ENCODE assay signal across 9 mouse cellular contexts in genomic region chr19:15340305-15340983, GRCm38 (mm10).
DNase-seq lines count a peak whose midpoint lies in the region; ATAC-seq and TF ChIP-seq lines count a peak whose summit lies in the region.
"Had no signal": no experiment of that assay in that cellular context is flagged by ENCODE, and none has a peak within 500 bp of the region (broad histone marks: within the 10 kb centered on the region; RNA-seq: fewer than 3 reads in every experiment).

No protein-coding gene starts in this region.

- H3K27ac ChIP-seq in kidney, embryonic 16.5 days (ENCODE audit: low read length), result no peak overlapping the region
- H3K27ac ChIP-seq in hindbrain, embryonic 13.5 days, result peak overlapping the region; percentile 76
- peak overlapping the region; percentile 52; the same call in 1 of the 2 replicates for H3K27ac ChIP-seq in neural tube, embryonic 13.5 days (replicated peaks)
- H3K27ac ChIP-seq in thymus, adult 2 months (ENCODE audit: control insufficient read depth, insufficient read depth, low read length), result no peak overlapping the region
- H3K27ac ChIP-seq in lung, postnatal 0 days (ENCODE audit: low read length), result no peak overlapping the region

- no peaks in the 10 kb centered on the region; the same call in 1 of the 2 replicates for H3K4me1 ChIP-seq in kidney, embryonic 16.5 days (ENCODE audit: insufficient read depth, low read length)
- H3K4me1 ChIP-seq in hindbrain, embryonic 13.5 days (replicated peaks), result peaks cover 20% of the 10 kb centered on the region
- H3K4me1 ChIP-seq in neural tube, embryonic 13.5 days (replicated peaks), result peaks cover 26% of the 10 kb centered on the region
- no peaks in the 10 kb centered on the region for H3K4me1 ChIP-seq in thymus, adult 2 months (replicated peaks; ENCODE audit: control insufficient read depth, insufficient read depth, low read length)
- H3K4me1 ChIP-seq in lung, postnatal 0 days (ENCODE audit: insufficient read depth, low read depth, low read length), result no peaks in the 10 kb centered on the region
- H3K4me1 ChIP-seq: megakaryocyte, embryonic 14.5 days had no signal

- peak overlapping the region; percentile 9; the same call in 1 of the 2 replicates for H3K4me3 ChIP-seq in kidney, embryonic 16.5 days (ENCODE audit: low read length)
- H3K4me3 ChIP-seq in hindbrain, embryonic 13.5 days, result peak overlapping the region; percentile 25
- peak overlapping the region; percentile 15 for H3K4me3 ChIP-seq in neural tube, embryonic 13.5 days
- no peak overlapping the region for H3K4me3 ChIP-seq in thymus, adult 2 months (ENCODE audit: control insufficient read depth, insufficient read depth, low read length)
- H3K4me3 ChIP-seq in lung, postnatal 0 days (ENCODE audit: low read depth, low read length), result no peak overlapping the region
- H3K4me3 ChIP-seq: megakaryocyte, embryonic 14.5 days had no signal

- ATAC-seq in kidney, embryonic 16.5 days (ENCODE audit: low FRiP score, low TSS enrichment), result peak; percentile 92
- peak; percentile 93 for ATAC-seq in hindbrain, embryonic 13.5 days (ENCODE audit: low FRiP score)
- ATAC-seq in neural tube, embryonic 13.5 days (ENCODE audit: low read depth), result peak; percentile 89
- no peak for ATAC-seq in lung, postnatal 0 days

- H3K4me2 ChIP-seq in kidney, embryonic 16.5 days (replicated peaks; ENCODE audit: low read depth, low read length), result peak overlapping the region; percentile 33
- H3K4me2 ChIP-seq in hindbrain, embryonic 13.5 days, result peak overlapping the region; percentile 51
- H3K4me2 ChIP-seq in neural tube, embryonic 13.5 days, result peak overlapping the region; percentile 45
- no peak overlapping the region for H3K4me2 ChIP-seq in lung, postnatal 0 days (replicated peaks; ENCODE audit: low read depth, low read length)

- H3K27me3 ChIP-seq in kidney, embryonic 16.5 days (ENCODE audit: insufficient read depth, low read length), result peaks cover 18% of the 10 kb centered on the region
- H3K27me3 ChIP-seq in hindbrain, embryonic 13.5 days, result 0 out of 2 replicates have a peak, but pooled peaks cover 6% of the 10 kb centered on the region
- H3K27me3 ChIP-seq in neural tube, embryonic 13.5 days, result peaks cover 11% of the 10 kb centered on the region
- H3K27me3 ChIP-seq in thymus, adult 2 months (ENCODE audit: control insufficient read depth, insufficient read depth, low read length), result no peaks in the 10 kb centered on the region
- no peaks in the 10 kb centered on the region for H3K27me3 ChIP-seq in lung, postnatal 0 days (replicated peaks; ENCODE audit: insufficient read depth, low read length)
- H3K27me3 ChIP-seq: megakaryocyte, embryonic 14.5 days had no signal

- H3K36me3 ChIP-seq in kidney, embryonic 16.5 days (ENCODE audit: insufficient read depth, low read length), result no peaks in the 10 kb centered on the region
- no peaks in the 10 kb centered on the region for H3K36me3 ChIP-seq in hindbrain, embryonic 13.5 days
- no peaks in the 10 kb centered on the region for H3K36me3 ChIP-seq in neural tube, embryonic 13.5 days
- no peaks in the 10 kb centered on the region for H3K36me3 ChIP-seq in thymus, adult 2 months (ENCODE audit: control insufficient read depth, insufficient read depth, low read length)
- no peaks in the 10 kb centered on the region for H3K36me3 ChIP-seq in lung, postnatal 0 days (ENCODE audit: insufficient read depth, low read length)

- 16% methylated on average over 19 of the region's 19 CpGs for WGBS in kidney, embryonic 16.5 days
- 13% methylated on average over 19 of the region's 19 CpGs for WGBS in hindbrain, embryonic 13.5 days
- 8% methylated on average over 19 of the region's 19 CpGs for WGBS in neural tube, embryonic 13.5 days
- 81% methylated on average over 19 of the region's 19 CpGs for WGBS in thymus, adult 2 months
- WGBS in lung, postnatal 0 days, result 57% methylated on average over 19 of the region's 19 CpGs

- no peak overlapping the region for H3K9ac ChIP-seq in kidney, embryonic 16.5 days (replicated peaks; ENCODE audit: low read length)
- peak overlapping the region; percentile 44; the same call in 1 of the 2 replicates for H3K9ac ChIP-seq in hindbrain, embryonic 13.5 days
- H3K9ac ChIP-seq in neural tube, embryonic 13.5 days, result peak overlapping the region; percentile 4
- H3K9ac ChIP-seq in lung, postnatal 0 days (replicated peaks; ENCODE audit: low read depth), result no peak overlapping the region

- no peak for DNase-seq in kidney, postnatal 36 days
- DNase-seq in embryo, embryonic 10.5 days (ENCODE audit: low spot score), result peak; percentile 80
- no peak for DNase-seq in thymus, adult 2 months
- DNase-seq in lung, postnatal 0 days (ENCODE audit: low spot score), result no peak
- DNase-seq in heart, adult 9 months (ENCODE audit: low spot score in 2 of 2), result no peak

- TF ChIP-seq POLR2A in thymus, adult 2 months (IDR thresholded peaks at IDR 0.05; ENCODE audit: control insufficient read depth, extremely low read depth, insufficient read depth, low read length, poor library complexity), result no peak

- no peaks in the 10 kb centered on the region for H3K9me3 ChIP-seq in kidney, embryonic 16.5 days (ENCODE audit: low read length)
- H3K9me3 ChIP-seq in hindbrain, embryonic 13.5 days, result no peaks in the 10 kb centered on the region
- no peaks in the 10 kb centered on the region for H3K9me3 ChIP-seq in neural tube, embryonic 13.5 days
- no peaks in the 10 kb centered on the region for H3K9me3 ChIP-seq in lung, postnatal 0 days (ENCODE audit: low read length)

- TF ChIP-seq CTCF in thymus, adult 2 months (IDR thresholded peaks at IDR 0.05; ENCODE audit: borderline replicate concordance, control insufficient read depth, extremely low read depth, insufficient read depth, low read length, poor library complexity), result no peak
- no peak for TF ChIP-seq CTCF in lung, postnatal 0 days (IDR thresholded peaks at IDR 0.05)

- TF ChIP-seq EP300 in lung, postnatal 0 days (IDR thresholded peaks at IDR 0.05), result no peak

Comparison
In these comparisons a context has a peak if more than half of its experiments do, and no peak if none do; other contexts are left out.
1. H3K27ac ChIP-seq: peak in hindbrain, embryonic 13.5 days (single experiment) and neural tube, embryonic 13.5 days (single experiment); none in kidney, embryonic 16.5 days (single experiment), thymus, adult 2 months (single experiment) and lung, postnatal 0 days (single experiment).
2. H3K4me3 ChIP-seq: peak in kidney, embryonic 16.5 days (single experiment), hindbrain, embryonic 13.5 days (single experiment) and neural tube, embryonic 13.5 days (single experiment); none in thymus, adult 2 months (single experiment) and lung, postnatal 0 days (single experiment).
3. H3K9ac ChIP-seq: peak in hindbrain, embryonic 13.5 days (single experiment) and neural tube, embryonic 13.5 days (single experiment); none in kidney, embryonic 16.5 days (single experiment) and lung, postnatal 0 days (single experiment).